9 mouse cellular contexts compared by ENCODE assay signal in the genomic region with DNA sequence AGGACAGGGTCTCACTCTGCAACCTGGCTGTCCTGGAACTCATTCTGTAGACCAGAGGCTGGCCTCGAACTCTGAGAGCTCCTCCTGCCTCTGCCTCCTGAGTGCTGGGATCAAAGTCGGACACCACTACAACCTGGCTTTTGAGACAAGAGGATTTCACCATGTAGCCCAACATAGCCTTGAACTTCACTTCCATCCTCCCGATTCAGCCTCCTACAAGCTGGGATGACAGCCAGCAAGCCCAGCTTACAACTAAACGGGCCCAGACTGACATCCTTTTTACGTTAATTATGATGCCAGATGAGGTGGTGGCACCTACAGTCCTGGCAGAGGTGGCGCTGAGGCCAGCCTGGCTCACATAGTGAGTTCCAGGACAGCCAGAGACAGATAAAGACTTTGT. TPM values are rescaled to one million over a fixed set of nuclear protein-coding genes. Genes with fewer than 3 reads are reported as not detected.
A peak's percentile ranks its signal among the peaks of the same experiment; 100 is the strongest.
DNase-seq lines count a peak whose midpoint lies in the region; ATAC-seq and TF ChIP-seq lines count a peak whose summit lies in the region.
"Had no signal": no experiment of that assay in that cellular context is flagged by ENCODE, and none has a peak within 500 bp of the region (broad histone marks: within the 10 kb centered on the region; RNA-seq: fewer than 3 reads in every experiment).

No protein-coding gene starts in this region.

- 47% methylated on average over 6 of the region's 6 CpGs for WGBS in heart, adult 2 months
- WGBS in forebrain, embryonic 16.5 days: 84% methylated on average over 6 of the region's 6 CpGs
- 64% methylated on average over 6 of the region's 6 CpGs for WGBS in liver, embryonic 15.5 days (ENCODE audit: insufficient replicate concordance)

- no peak overlapping the region for H3K9ac ChIP-seq in heart, adult 2 months (ENCODE audit: low read depth, low read length)
- peak overlapping the region; percentile 92 for H3K9ac ChIP-seq in CH12.LX (ENCODE audit: insufficient read depth, low read depth)
- no peak overlapping the region for H3K9ac ChIP-seq in forebrain, embryonic 16.5 days (replicated peaks; ENCODE audit: low read depth, low read length)
- peak overlapping the region; percentile 73; the same call in 1 of the 2 replicates for H3K9ac ChIP-seq in liver, embryonic 15.5 days

- dilution Hi-C loops in CH12.LX (cut with MboI; ENCODE audit: extremely low pct_ligation_motif_present, extremely low pct_unique_long_range_greater_than_20kb, low sequenced_read_pairs): no loop called here

- peak overlapping the region; percentile 90 for H3K4me2 ChIP-seq in CH12.LX (ENCODE audit: insufficient read depth, low read depth, poor library complexity, severe bottlenecking)
- H3K4me2 ChIP-seq in forebrain, embryonic 16.5 days (ENCODE audit: low read length): peak overlapping the region; percentile 93
- peak overlapping the region; percentile 76 for H3K4me2 ChIP-seq in liver, embryonic 15.5 days

- H3K36me3 ChIP-seq in heart, adult 2 months (ENCODE audit: control insufficient read depth, insufficient read depth, low read length): no peaks in the 10 kb centered on the region
- peaks cover 8 to 47% of the 10 kb centered on the region in 2 experiments for H3K36me3 ChIP-seq in CH12.LX (replicated peaks in 1 of 2; ENCODE audit: control insufficient read depth in 1 of 2, insufficient read depth in 1 of 2, low read length in 1 of 2)
- no peaks in the 10 kb centered on the region for H3K36me3 ChIP-seq in forebrain, embryonic 16.5 days (ENCODE audit: control insufficient read depth, insufficient read depth)
- no peaks in the 10 kb centered on the region for H3K36me3 ChIP-seq in liver, embryonic 15.5 days (replicated peaks)

- no peak for TF ChIP-seq CTCF in heart, adult 2 months (IDR thresholded peaks at IDR 0.05)
- no peak for TF ChIP-seq CTCF in CH12.LX (conservative IDR thresholded peaks at IDR 0.05 in 1 of 2, IDR thresholded peaks at IDR 0.05 in 1 of 2; ENCODE audit: low read depth in 2 of 2, low read length in 2 of 2)

- H3K79me2 ChIP-seq in heart, adult 2 months (replicated peaks; ENCODE audit: control insufficient read depth, insufficient read depth, low read length): peaks cover 16% of the 10 kb centered on the region
- peaks cover 53% of the 10 kb centered on the region for H3K79me2 ChIP-seq in CH12.LX (replicated peaks; ENCODE audit: control insufficient read depth, extremely low read depth, insufficient read depth, poor library complexity, severe bottlenecking)

- ATAC-seq in forebrain, embryonic 16.5 days: no peak
- ATAC-seq in liver, embryonic 15.5 days (ENCODE audit: insufficient read depth): no peak

- no peak for TF ChIP-seq EP300 in heart, adult 2 months (IDR thresholded peaks at IDR 0.05; ENCODE audit: insufficient read depth, low read depth, low read length)
- TF ChIP-seq EP300 in CH12.LX (IDR thresholded peaks at IDR 0.05; ENCODE audit: low read length): no peak

- in situ Hi-C loops in CH12.LX (cut with MboI; ENCODE audit: low pct_ligation_motif_present, low pct_unique_long_range_greater_than_20kb, low sequenced_read_pairs): no loop called here

- DNase-seq in heart, adult 2 months: no peak
- DNase-seq in heart, postnatal 25 days (ENCODE audit: low spot score): no peak
- DNase-seq in CH12.LX (ENCODE audit: extremely low read depth): no peak
- DNase-seq in spleen, adult 18-20 months: no peak
- no peak for DNase-seq in natural killer cell, adult 2 months (ENCODE audit: low spot score in 2 of 2)
- DNase-seq in right cerebral cortex, postnatal 14 days: no peak

- TF ChIP-seq POLR2A in heart, adult 2 months (IDR thresholded peaks at IDR 0.05; ENCODE audit: insufficient read depth, low read depth, low read length): no peak
- TF ChIP-seq POLR2A in CH12.LX (IDR thresholded peaks at IDR 0.05; ENCODE audit: low read depth, low read length): no peak

- no peak overlapping the region for H3K27ac ChIP-seq in heart, adult 2 months
- H3K27ac ChIP-seq in CH12.LX (ENCODE audit: insufficient read depth, low read depth): no peak overlapping the region
- no peak overlapping the region for H3K27ac ChIP-seq in forebrain, embryonic 16.5 days (ENCODE audit: low read length)
- peak overlapping the region; percentile 51; the same call in 1 of the 2 replicates for H3K27ac ChIP-seq in liver, embryonic 15.5 days (replicated peaks)

- no peaks in the 10 kb centered on the region for H3K9me3 ChIP-seq in CH12.LX (replicated peaks; ENCODE audit: low read length)
- H3K9me3 ChIP-seq in forebrain, embryonic 16.5 days (ENCODE audit: control insufficient read depth, low read length): no peaks in the 10 kb centered on the region
- no peaks in the 10 kb centered on the region for H3K9me3 ChIP-seq in liver, embryonic 15.5 days (replicated peaks)

- intact Hi-C loops in heart, adult 2 months (cut with DNase I): no loop called here
- intact Hi-C loops in heart, postnatal 25 days (cut with DNase I): no loop called here

- peaks cover 20% of the 10 kb centered on the region for H3K4me1 ChIP-seq in heart, adult 2 months (ENCODE audit: control insufficient read depth, insufficient read depth, low read length)
- peaks cover 8 to 33% of the 10 kb centered on the region in 2 experiments for H3K4me1 ChIP-seq in CH12.LX (ENCODE audit: control insufficient read depth in 1 of 2, insufficient read depth in 2 of 2)
- H3K4me1 ChIP-seq in forebrain, embryonic 16.5 days (replicated peaks; ENCODE audit: control insufficient read depth, insufficient read depth, low read length): peaks cover 25% of the 10 kb centered on the region
- peaks cover 23% of the 10 kb centered on the region for H3K4me1 ChIP-seq in liver, embryonic 15.5 days (replicated peaks)

- peak overlapping the region; percentile 94 for H3K4me3 ChIP-seq in heart, adult 2 months
- peak overlapping the region; percentile 92 to 96 (median 95) for H3K4me3 ChIP-seq in CH12.LX (replicated peaks in 1 of 3; ENCODE audit: low read depth in 2 of 3, low read length in 2 of 3, poor library complexity in 1 of 3)
- H3K4me3 ChIP-seq in forebrain, embryonic 16.5 days (replicated peaks; ENCODE audit: low read length): no peak overlapping the region
- H3K4me3 ChIP-seq in liver, embryonic 15.5 days (replicated peaks): peak overlapping the region; percentile 83

- TF ChIP-seq RAD21 in CH12.LX (IDR thresholded peaks at IDR 0.05; ENCODE audit: low read depth, low read length): no peak

- H3K27me3 ChIP-seq in heart, adult 2 months (ENCODE audit: control insufficient read depth, insufficient read depth, low read length): no peaks in the 10 kb centered on the region
- no peaks in the 10 kb centered on the region for H3K27me3 ChIP-seq in CH12.LX (replicated peaks)
- H3K27me3 ChIP-seq in forebrain, embryonic 16.5 days (replicated peaks; ENCODE audit: control insufficient read depth, insufficient read depth, low read length): no peaks in the 10 kb centered on the region
- H3K27me3 ChIP-seq in liver, embryonic 15.5 days: no peaks in the 10 kb centered on the region

TF ChIP-seq in CH12.LX, 34 proteins besides CTCF, POLR2A, EP300 and RAD21:
- TF ChIP-seq GABPA (IDR thresholded peaks at IDR 0.05; ENCODE audit: insufficient replicate concordance, low read depth, low read length) (no peak), RCOR1 (conservative IDR thresholded peaks at IDR 0.05; ENCODE audit: low read depth, low read length) (no peak), UBTF (IDR thresholded peaks at IDR 0.05; ENCODE audit: low read depth, low read length) (no peak)

RNA-seq across cellular contexts. Expression of a gene that starts 1.1 kb away (rescaled TPM):
- 10 to 100 TPM; 84.5 to 90.1 TPM for total RNA-seq in heart, adult 2 months (2021)
- 158 and 161 TPM in 2 replicates for polyA plus RNA-seq in heart, adult 2 months (2012; rRNA removed)
- 10 to 100 TPM; 86.7 to 93.2 TPM for total RNA-seq in heart, postnatal 25 days (2021)
- total RNA-seq in CH12.LX (2012; rRNA removed) (104 and 110 TPM in 2 replicates), CH12.LX (2014; rRNA removed) (61.1 and 67.6 TPM in 2 replicates)
- polyA plus RNA-seq in CH12.LX (2012; ENCODE audit: insufficient read length, low read depth): 118 and 123 TPM in 2 replicates
- polyA plus RNA-seq in forebrain, embryonic 16.5 days (2015; fragmentation: Nextera tagmentation; extraction: Ambion mirVana): 325 and 344 TPM in 2 replicates
- polyA plus RNA-seq in liver, embryonic 15.5 days (2015; fragmentation: Nextera tagmentation; extraction: Ambion mirVana): 57.0 and 62.9 TPM in 2 replicates

RNA-seq across cellular contexts. Expression of a gene that starts 10.9 kb away (rescaled TPM):
- 10 to 100 TPM; 11.3 to 15.5 TPM for total RNA-seq in heart, adult 2 months (2021)
- 15.2 and 17.0 TPM in 2 replicates for polyA plus RNA-seq in heart, adult 2 months (2012; rRNA removed)
- 10 to 100 TPM; 12.3 to 13.2 TPM for total RNA-seq in heart, postnatal 25 days (2021)
- 123 and 136 TPM in 2 replicates for total RNA-seq in CH12.LX (2012; rRNA removed)
- total RNA-seq in CH12.LX (2014; rRNA removed): 70.9 and 81.1 TPM in 2 replicates
- 94.5 and 105 TPM in 2 replicates for polyA plus RNA-seq in CH12.LX (2012; ENCODE audit: insufficient read length, low read depth)
- polyA plus RNA-seq in forebrain, embryonic 16.5 days (2015; fragmentation: Nextera tagmentation; extraction: Ambion mirVana): 69.4 and 70.4 TPM in 2 replicates
- 19.4 and 21.1 TPM in 2 replicates for polyA plus RNA-seq in liver, embryonic 15.5 days (2015; fragmentation: Nextera tagmentation; extraction: Ambion mirVana)

RNA-seq across cellular contexts. Expression of a gene that starts 21.7 kb away (rescaled TPM):
- 10 to 100 TPM; 13.9 to 14.4 TPM for total RNA-seq in heart, adult 2 months (2021)
- polyA plus RNA-seq in heart, adult 2 months (2012; rRNA removed): 20.5 and 21.9 TPM in 2 replicates
- 10 to 100 TPM; 14.0 to 14.3 TPM for total RNA-seq in heart, postnatal 25 days (2021)
- 6.3 and 7.2 TPM in 2 replicates for total RNA-seq in CH12.LX (2012; rRNA removed)
- total RNA-seq in CH12.LX (2014; rRNA removed): 3.5 and 3.9 TPM in 2 replicates
- polyA plus RNA-seq in CH12.LX (2012; ENCODE audit: insufficient read length, low read depth): 4.2 and 4.3 TPM in 2 replicates
- polyA plus RNA-seq in forebrain, embryonic 16.5 days (2015; fragmentation: Nextera tagmentation; extraction: Ambion mirVana): 48.1 and 54.0 TPM in 2 replicates
- polyA plus RNA-seq in liver, embryonic 15.5 days (2015; fragmentation: Nextera tagmentation; extraction: Ambion mirVana): 5.6 and 6.5 TPM in 2 replicates

RNA-seq across cellular contexts. Expression of a gene that starts 33.4 kb away (rescaled TPM):
- not detected for total RNA-seq in heart, adult 2 months (2021)
- polyA plus RNA-seq in heart, adult 2 months (2012; rRNA removed): 0.04 and 0.06 TPM in 2 replicates
- total RNA-seq in heart, postnatal 25 days (2021): not detected
- total RNA-seq in CH12.LX (2012; rRNA removed) (not detected in 2 replicates), CH12.LX (2014; rRNA removed) (not detected in 2 replicates)
- polyA plus RNA-seq in CH12.LX (2012; ENCODE audit: insufficient read length, low read depth): not detected in 2 replicates
- 37.6 and 45.4 TPM in 2 replicates for polyA plus RNA-seq in forebrain, embryonic 16.5 days (2015; fragmentation: Nextera tagmentation; extraction: Ambion mirVana)
- polyA plus RNA-seq in liver, embryonic 15.5 days (2015; fragmentation: Nextera tagmentation; extraction: Ambion mirVana): 0.07 TPM in 1 of 2 replicates, not detected in the other
- total RNA-seq: hematopoietic stem cell, adult 5-6 weeks had no signal

RNA-seq across cellular contexts. Expression of a gene that starts 39.8 kb away (rescaled TPM):
- total RNA-seq in heart, adult 2 months (2021): under 1 TPM; 0.36 to 0.70 TPM
- 0.06 and 0.15 TPM in 2 replicates for polyA plus RNA-seq in heart, adult 2 months (2012; rRNA removed)
- total RNA-seq in heart, postnatal 25 days (2021): 1 to 10 TPM in 1 of 2 experiments, under 1 TPM in 1; 0.87 to 1.2 TPM
- not detected in 2 replicates for total RNA-seq in CH12.LX (2012; rRNA removed)
- not detected in 2 replicates for total RNA-seq in CH12.LX (2014; rRNA removed)
- polyA plus RNA-seq in CH12.LX (2012; ENCODE audit: insufficient read length, low read depth): 0.13 TPM in 1 of 2 replicates, not detected in the other
- polyA plus RNA-seq in forebrain, embryonic 16.5 days (2015; fragmentation: Nextera tagmentation; extraction: Ambion mirVana): 0.17 and 0.66 TPM in 2 replicates
- polyA plus RNA-seq in liver, embryonic 15.5 days (2015; fragmentation: Nextera tagmentation; extraction: Ambion mirVana): 32.9 and 36.3 TPM in 2 replicates
- total RNA-seq: hematopoietic stem cell, adult 5-6 weeks had no signal

Comparison
In these comparisons a context has a peak if more than half of its experiments do, and no peak if none do; other contexts are left out.
1. H3K9ac ChIP-seq: peak in CH12.LX (single experiment) and liver, embryonic 15.5 days (single experiment); none in heart, adult 2 months (single experiment) and forebrain, embryonic 16.5 days (single experiment).
2. Peak in every context shown above with its lines, with median percentiles within 50 percentile points of each other: H3K4me2 ChIP-seq.